Mouse (Mus musculus) intestine, postnatal 0 days (tissue): ENCODE results near the gene Abhd16a. TPM values are rescaled to one million over a fixed set of nuclear protein-coding genes. Genes with fewer than 3 reads are reported as not detected.
A peak's percentile ranks its signal among the peaks of the same experiment; 100 is the strongest.

Experiments used
- ATAC-seq: fragments of 200-750 bp; cut with Nextera tagmentation; 2 replicates; pipeline ENCODE4 v1.8.0; 2017; ENCODE audit warnings: mild to moderate bottlenecking, moderate TSS enrichment, moderate library complexity
- H3K27ac ChIP-seq: fragments of 300-500 bp; sonication (generic); 2 replicates; pipeline ENCODE4 v1.5.1; 2014; ENCODE audit warnings: mild to moderate bottlenecking, low read depth, low read length, moderate library complexity
- H3K27me3 ChIP-seq: fragments of 300-500 bp; sonication (generic); replicated peaks from 2 replicates; pipeline ENCODE4 v1.6.1; 2014; ENCODE audit warnings: low read length, mixed read lengths; ENCODE audit not compliant: control insufficient read depth, insufficient read depth
- H3K36me3 ChIP-seq: fragments of 300-500 bp; sonication (generic); 2 replicates; pipeline ENCODE4 v1.6.1; 2014; ENCODE audit warnings: mild to moderate bottlenecking, moderate library complexity; ENCODE audit not compliant: control insufficient read depth, insufficient read depth
- H3K4me1 ChIP-seq: fragments of 300-500 bp; sonication (generic); replicated peaks from 2 replicates; pipeline ENCODE4 v1.6.1; 2014; ENCODE audit warnings: antibody characterized with exemption, low read length, mixed read lengths; ENCODE audit not compliant: control insufficient read depth, insufficient read depth
- H3K4me2 ChIP-seq: fragments of 300-500 bp; sonication (generic); replicated peaks from 2 replicates; pipeline ENCODE4 v1.6.1; 2014; ENCODE audit warnings: low read depth, mild to moderate bottlenecking, moderate library complexity
- H3K4me3 ChIP-seq: fragments of 300-500 bp; sonication (generic); 2 replicates; pipeline ENCODE4 v1.5.1; 2014; ENCODE audit warnings: low read depth, low read length
- H3K9ac ChIP-seq: fragments of 300-500 bp; sonication (generic); 2 replicates; pipeline ENCODE4 v1.6.1; 2014; ENCODE audit warnings: mild to moderate bottlenecking, low read depth, low read length
- H3K9me3 ChIP-seq: fragments of 300-500 bp; sonication (generic); 2 replicates; pipeline ENCODE4 v1.6.1; 2016; ENCODE audit warnings: mixed run types; ENCODE audit not compliant: control insufficient read depth
- CTCF ChIP-seq: sonication (generic); IDR thresholded peaks from 2 replicates; pipeline ENCODE4 v1.5.1; 2016; ENCODE audit warnings: low read depth, mild to moderate bottlenecking, control low read depth, antibody characterized with exemption, moderate library complexity
- WGBS: fragments of 180-500 bp; shearing (Covaris S2); extraction: QIAGEN DNeasy Blood & Tissue Kit; methylation state at CpG from one replicate; pipeline ENCODE4 v1.1.7; 2014; 5-methylcytosine and 5-hydroxymethylcytosine counted together
- polyA plus RNA-seq: library from polyadenylated mRNA; unstranded; fragments of >200 nt; fragmentation: Nextera tagmentation; extraction: Ambion mirVana; gene quantifications from 2 replicates; pipeline ENCODE4 v1.2.1, GENCODE M21; 2015

Abhd16a gene
- polyA plus RNA-seq, 1 experiment from 2014 or later: 103 TPM

DNA sequence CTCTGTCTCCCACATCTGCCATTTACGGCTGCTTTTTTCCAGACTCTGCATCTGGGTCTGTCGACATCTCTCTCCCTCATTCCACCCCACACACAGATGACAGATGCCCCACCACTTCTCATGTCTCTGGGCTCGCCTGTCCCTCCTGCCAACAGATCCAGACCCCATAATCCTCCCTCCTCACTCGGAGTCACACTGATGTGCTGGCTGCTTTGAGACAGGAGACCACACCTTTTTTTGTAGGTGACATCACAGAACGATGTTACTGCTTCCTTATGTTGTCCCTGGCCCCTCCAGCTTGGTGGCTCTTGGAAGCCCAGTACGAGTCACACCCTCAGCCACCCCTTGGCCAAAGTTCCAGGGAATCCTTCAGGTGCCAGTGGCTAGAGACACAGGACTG, 8.8 kb upstream of the Abhd16a start:
- Histone ChIP-seq H3K9me3 (no peaks in the 10 kb centered on the region), H3K27ac (peak overlapping the region; percentile 41; the same call in 1 of the 2 replicates), H3K4me2 (peak overlapping the region; percentile 32; the same call in 1 of the 2 replicates), H3K27me3 (no peaks in the 10 kb centered on the region), H3K36me3 (no peaks in the 10 kb centered on the region), H3K4me1 (peaks cover 11% of the 10 kb centered on the region; the same call in 1 of the 2 replicates), H3K4me3 (no peak overlapping the region), H3K9ac (0 out of 2 replicates have a peak overlapping the region, but pooled peaks have one; percentile 11)
- WGBS: 32% methylated on average over 6 of the region's 6 CpGs
- ATAC-seq: peak; percentile 28
- TF ChIP-seq CTCF: no peak

DNA sequence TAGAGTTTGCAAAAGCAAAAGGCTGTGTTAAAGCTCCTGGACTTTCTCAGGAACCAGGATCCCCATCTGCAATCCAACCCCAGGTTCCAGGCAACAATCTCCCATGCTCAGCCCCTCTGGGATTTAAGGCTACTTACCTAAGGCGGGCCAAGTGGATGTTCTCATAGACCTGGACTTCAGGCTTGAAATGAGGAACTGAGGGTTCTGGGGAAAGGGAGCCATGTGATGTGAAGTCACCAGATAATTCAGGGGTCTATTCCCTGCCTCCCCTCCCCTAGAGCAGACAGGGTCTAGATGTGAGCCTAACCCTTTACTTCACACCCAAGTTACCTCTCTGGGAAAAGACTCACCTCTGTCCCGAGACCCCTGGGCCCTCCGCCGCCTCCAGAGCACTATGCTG, 8.4 kb upstream of the Abhd16a start:
- Histone ChIP-seq H3K36me3 (no peaks in the 10 kb centered on the region), H3K4me1 (peaks cover 11% of the 10 kb centered on the region; the same call in 1 of the 2 replicates), H3K9me3 (no peaks in the 10 kb centered on the region), H3K9ac (no peak overlapping the region), H3K27me3 (no peaks in the 10 kb centered on the region), H3K4me2 (no peak overlapping the region), H3K27ac (0 out of 2 replicates have a peak overlapping the region, but pooled peaks have one; percentile 41), H3K4me3 (no peak overlapping the region)
- WGBS: 89% methylated on average over 4 of the region's 4 CpGs
- TF ChIP-seq CTCF: no peak
- ATAC-seq: no peak

DNA sequence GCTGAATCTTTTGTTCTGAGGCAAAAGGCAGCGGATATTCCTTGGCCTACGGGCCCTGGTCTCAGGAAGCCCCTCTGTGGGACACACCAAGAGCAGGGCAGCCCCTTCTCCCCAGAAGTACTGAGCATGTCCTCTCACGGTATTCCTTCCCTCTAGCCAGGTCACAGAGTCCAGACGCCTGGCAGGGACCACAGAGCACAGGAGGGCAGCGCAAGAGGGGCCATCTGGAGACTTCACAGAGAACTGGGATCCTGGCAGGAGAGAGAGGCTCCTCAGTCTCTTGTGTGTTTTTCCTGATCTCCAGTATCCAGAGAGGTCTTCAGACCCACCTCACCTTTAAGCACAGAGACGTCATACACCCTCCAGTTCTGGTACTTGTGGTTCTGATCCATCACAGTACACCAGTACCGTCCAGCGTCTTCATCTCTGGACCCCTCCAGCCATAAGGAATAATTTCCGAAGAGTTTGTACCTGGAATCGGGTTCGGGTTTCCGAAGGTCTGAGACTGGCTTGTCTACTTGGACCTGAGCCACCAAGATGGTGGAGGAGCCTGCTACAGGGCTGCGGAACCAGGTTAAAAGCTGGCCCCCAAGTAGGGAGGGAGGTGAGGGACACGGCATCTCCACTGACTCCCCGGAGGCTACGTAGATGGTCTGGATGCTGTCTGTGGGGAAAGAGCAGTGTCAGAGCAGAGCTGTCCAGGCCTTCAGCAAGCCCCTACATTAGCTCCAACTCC, 6.1 kb upstream of the Abhd16a start:
- no peaks in the 10 kb centered on the region for H3K9me3 ChIP-seq
- H3K9ac ChIP-seq: no peak overlapping the region
- H3K4me1 ChIP-seq: peaks cover 5% of the 10 kb centered on the region; the same call in 1 of the 2 replicates
- no peak overlapping the region for H3K27ac ChIP-seq
- H3K36me3 ChIP-seq: no peaks in the 10 kb centered on the region
- no peaks in the 10 kb centered on the region for H3K27me3 ChIP-seq
- no peak for TF ChIP-seq CTCF
- no peak overlapping the region for H3K4me3 ChIP-seq
- ATAC-seq: no peak
- H3K4me2 ChIP-seq: no peak overlapping the region
- 87% methylated on average over 16 of the region's 16 CpGs for WGBS

DNA sequence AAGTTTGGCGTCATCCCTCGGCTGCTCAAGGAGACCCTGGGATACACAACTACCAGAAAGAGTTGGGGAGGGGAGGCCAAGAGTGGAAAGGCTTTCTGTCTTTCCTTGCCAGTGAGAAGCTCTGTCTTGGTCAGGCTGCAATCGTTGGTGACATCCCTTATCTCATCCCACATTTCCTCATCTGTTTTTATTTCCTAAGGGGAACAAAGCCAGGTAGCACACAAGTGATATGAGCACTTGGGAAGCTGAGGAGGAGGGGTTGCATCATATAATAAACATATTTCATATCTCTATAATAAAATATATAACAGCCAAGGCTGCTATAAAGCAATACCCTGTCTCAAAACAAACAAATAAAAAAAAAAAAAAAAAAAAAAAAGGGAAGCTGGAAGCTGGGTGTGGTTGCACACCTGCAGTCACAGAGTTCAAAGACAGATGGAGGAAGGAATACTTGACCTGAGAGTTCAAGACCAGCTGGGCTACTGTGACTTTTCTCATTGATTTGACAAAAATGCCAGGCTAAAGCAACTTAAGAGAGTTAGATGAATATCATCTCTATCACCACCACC, 5.0 kb upstream of the Abhd16a start:
- H3K9ac ChIP-seq: no peak overlapping the region
- no peak overlapping the region for H3K27ac ChIP-seq
- no peak overlapping the region for H3K4me3 ChIP-seq
- H3K4me1 ChIP-seq: peaks cover 2% of the 10 kb centered on the region; the same call in 1 of the 2 replicates
- no peaks in the 10 kb centered on the region for H3K36me3 ChIP-seq
- H3K9me3 ChIP-seq: no peaks in the 10 kb centered on the region
- TF ChIP-seq CTCF: no peak
- H3K27me3 ChIP-seq: no peaks in the 10 kb centered on the region
- 65% methylated on average over 3 of the region's 3 CpGs for WGBS
- no peak overlapping the region for H3K4me2 ChIP-seq
- ATAC-seq: no peak

DNA sequence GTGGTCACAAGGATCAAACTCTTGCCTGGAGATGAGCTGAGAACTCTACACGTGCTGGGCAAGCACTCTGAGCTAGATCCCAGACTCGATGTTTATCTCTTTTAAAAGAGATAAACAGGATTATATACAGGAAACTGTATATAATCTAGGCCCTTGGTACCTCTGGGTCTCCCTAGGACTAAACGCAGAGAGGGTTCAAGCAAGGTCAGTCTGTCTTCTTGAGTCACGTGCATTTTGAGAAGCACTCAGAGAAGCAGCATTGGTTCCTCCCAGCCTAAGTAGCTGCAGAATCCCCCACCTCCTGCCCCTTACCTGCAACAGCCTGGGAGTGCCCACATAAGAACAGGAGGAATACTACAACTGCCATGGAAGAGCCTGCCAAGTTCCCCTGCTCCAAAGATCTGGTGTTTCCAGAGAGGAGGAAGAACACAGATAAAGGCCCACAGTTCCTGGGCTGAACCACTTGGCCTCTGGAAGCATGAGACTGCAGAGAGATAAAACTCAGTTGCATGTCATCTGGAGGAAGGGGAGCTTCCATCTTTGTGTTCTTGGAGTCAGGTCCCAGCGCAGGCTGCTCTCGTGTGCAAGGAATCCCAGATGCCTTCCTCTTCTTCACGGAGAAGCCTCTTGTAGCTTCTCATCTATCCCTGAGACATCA, 3.7 kb upstream of the Abhd16a start, which contains the start of gene Ly6g6f:
Gene Ly6g6f (minus strand): TSS at position 403 of the 658 bp plus-strand sequence.
- no peak within 1 kb of the TSS for H3K4me3 ChIP-seq
- no peak within 1 kb of the TSS for H3K4me2 ChIP-seq
- H3K36me3 ChIP-seq: no peaks in the 10 kb centered on the region
- peaks cover 8% of the 10 kb centered on the region; the same call in 1 of the 2 replicates for H3K4me1 ChIP-seq
- 59% methylated on average over 7 of the region's 7 CpGs for WGBS
- H3K9ac ChIP-seq: no peak within 1 kb of the TSS
- H3K9me3 ChIP-seq: no peaks in the 10 kb centered on the region
- ATAC-seq: no peak
- H3K27me3 ChIP-seq: no peaks in the 10 kb centered on the region
- no peak within 1 kb of the TSS for H3K27ac ChIP-seq
- no peak for TF ChIP-seq CTCF

DNA sequence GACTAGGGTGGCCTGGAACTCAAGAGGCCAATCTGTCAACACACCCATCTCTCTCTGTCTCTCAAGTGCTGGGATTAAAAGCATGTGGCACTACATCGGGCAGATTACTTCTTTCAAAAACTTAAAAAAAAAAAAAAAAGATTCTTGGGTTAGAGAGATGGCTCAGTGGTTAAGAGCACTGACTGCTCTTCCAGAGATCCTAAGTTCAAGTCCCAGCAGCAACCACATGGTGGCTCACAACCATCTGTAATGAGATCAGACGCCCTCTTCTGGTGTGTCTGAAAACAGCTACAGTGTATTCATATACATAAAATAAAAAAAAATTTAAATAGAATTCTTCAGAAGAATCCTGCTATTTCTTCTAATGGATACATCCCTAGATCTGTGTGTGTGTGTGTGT, 912 bp upstream of the Abhd16a start:
- peaks cover 23% of the 10 kb centered on the region for H3K36me3 ChIP-seq
- peak; percentile 62 for TF ChIP-seq CTCF
- H3K9ac ChIP-seq: no peak overlapping the region
- no peak overlapping the region for H3K4me3 ChIP-seq
- H3K4me2 ChIP-seq: no peak overlapping the region
- 48% methylated on average over 2 of the region's 2 CpGs for WGBS
- H3K27ac ChIP-seq: no peak overlapping the region
- no peak for ATAC-seq
- H3K9me3 ChIP-seq: no peaks in the 10 kb centered on the region
- H3K4me1 ChIP-seq: peaks cover 8% of the 10 kb centered on the region; the same call in 1 of the 2 replicates
- no peaks in the 10 kb centered on the region for H3K27me3 ChIP-seq
